Mouse (Mus musculus): ENCODE results near the gene Pitpnm1.

- TF ChIP-seq CTCF (IDR thresholded peaks at IDR 0.05) (no peak), EP300 (IDR thresholded peaks at IDR 0.05) (no peak)
Observed at GRCm38 (mm10) chr19:4081394-4081793, 18.4 kb upstream of the Pitpnm1 start, which contains the start of gene Cabp2.

Measured in lung, postnatal 0 days (tissue).